Mouse (Mus musculus): Measurements from ENCODE around the gene Gzmm.
A peak's percentile ranks its signal among the peaks of the same experiment; 100 is the strongest.

Gzmm gene

DNA sequence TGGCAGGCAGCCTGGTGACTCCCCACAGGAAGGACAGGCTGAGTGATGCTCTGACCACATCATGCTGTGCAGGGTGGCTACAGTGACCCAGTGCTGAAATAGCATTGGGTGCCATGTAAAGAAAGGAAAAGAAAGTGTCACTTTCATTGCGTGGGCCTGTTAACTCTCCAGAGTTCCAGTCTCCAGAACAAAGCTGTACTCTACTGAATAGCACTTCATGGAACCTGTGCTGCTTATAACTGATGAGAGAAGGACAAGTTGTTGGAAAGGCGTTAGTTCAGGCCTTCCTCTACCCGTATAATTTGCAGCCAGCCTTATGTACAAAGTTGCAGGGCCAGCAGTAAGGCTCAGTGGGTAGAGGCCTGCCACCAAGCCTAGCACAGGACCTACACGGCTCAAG lies at the start of gene Gzmm:
Gzmm (plus strand) TSS at position 301 of the 400 bp plus-strand sequence.
- DNase-seq (ENCODE audit: low spot score in 2 of 2): no peak

DNA sequence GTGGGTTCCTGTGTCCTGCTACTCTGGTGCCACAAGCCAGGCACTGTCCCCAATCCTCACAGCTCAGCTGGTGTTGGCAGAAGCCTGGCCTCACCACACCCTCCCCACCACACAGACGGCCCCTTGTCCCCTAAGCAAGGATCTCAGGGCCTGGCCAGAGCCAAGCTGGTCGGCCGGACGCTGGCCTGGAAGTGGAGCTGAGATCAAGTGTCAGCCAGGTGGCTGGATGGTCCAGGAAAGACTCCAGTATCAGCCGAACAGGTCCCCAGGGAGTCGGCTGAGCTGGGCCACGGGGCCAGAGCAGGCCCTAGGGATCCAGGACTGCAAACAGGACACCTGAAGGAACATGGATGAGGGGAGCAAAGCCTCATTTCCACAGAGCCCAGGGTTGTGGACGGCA lies 43.1 kb upstream of the Gzmm start, which contains the start of gene Odf3l2:
Odf3l2 (minus strand) TSS at position 28 of the 400 bp plus-strand sequence.
- DNase-seq (ENCODE audit: low spot score in 2 of 2): no peak

DNA sequence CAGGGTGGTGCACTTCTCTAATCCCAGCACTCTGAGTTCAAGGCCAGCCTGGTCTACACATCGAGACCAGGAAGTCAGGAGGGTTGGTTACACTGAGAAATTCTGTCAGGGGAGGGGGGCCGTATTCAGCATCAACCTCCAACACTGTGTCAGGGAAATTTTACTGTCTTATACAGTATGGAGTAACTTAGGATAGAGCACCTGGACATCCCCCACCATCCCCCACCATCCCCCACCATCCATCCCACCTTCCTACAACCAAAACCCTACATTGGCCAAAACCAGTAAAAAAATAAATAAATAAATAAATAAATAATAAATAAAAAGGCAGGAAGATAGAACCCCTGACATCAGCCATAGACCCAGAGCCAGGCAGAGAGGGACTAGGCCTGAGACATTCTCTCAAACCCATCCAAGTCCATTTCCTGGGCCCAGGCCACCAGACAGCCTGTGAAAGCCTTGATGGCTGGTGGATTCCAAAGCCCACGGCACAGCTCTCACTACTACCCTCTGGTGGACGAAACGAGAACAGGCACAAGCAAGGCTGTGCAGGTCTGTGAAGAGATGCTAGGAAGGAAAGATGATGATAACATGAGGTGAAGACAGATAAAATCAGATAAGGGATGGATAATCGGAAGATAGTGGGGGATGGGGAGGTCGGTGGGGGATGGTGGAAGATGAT lies 39.6 kb upstream of the Gzmm start:
- DNase-seq (ENCODE audit: low spot score in 2 of 2): peak; percentile 87

GRCm38 (mm10) chr10:79652789-79653188 lies 36.0 kb upstream of the Gzmm start:
- DNase-seq (ENCODE audit: low spot score in 2 of 2): no peak

- DNase-seq (ENCODE audit: low spot score in 2 of 2): peak; percentile 50 to 52
Observed at GRCm38 (mm10) chr10:79654946-79655395, 33.8 kb upstream of the Gzmm start.

- no peak for DNase-seq (ENCODE audit: low spot score in 2 of 2)
Observed at GRCm38 (mm10) chr10:79658829-79659228, 30.0 kb upstream of the Gzmm start.

DNA sequence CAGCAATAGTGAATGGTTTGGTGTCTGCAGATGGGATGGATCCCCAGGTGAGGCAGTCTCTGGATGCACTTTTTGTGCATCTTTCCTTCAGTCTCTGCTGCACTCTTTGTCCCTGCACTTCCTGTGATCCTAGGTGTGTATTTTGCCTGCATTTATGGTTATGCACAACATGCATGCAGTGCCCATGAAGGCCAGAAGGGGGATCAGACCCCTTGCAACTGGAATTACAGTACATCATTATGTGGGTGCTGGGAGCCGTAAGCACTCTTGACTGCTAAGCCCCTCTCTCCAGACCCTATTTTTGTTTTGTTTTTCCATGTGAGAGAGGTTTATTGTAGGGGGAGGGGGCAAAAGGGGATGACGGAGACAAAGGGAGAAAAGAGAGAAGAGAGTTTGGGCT lies 28.5 kb upstream of the Gzmm start:
- DNase-seq (ENCODE audit: low spot score in 2 of 2): no peak

- no peak for DNase-seq (ENCODE audit: low spot score in 2 of 2)
Observed at GRCm38 (mm10) chr10:79661861-79662260, 27.0 kb upstream of the Gzmm start.

GRCm38 (mm10) chr10:79664131-79664665 lies 24.6 kb upstream of the Gzmm start, which contains the start of gene Madcam1:
Madcam1 (plus strand) TSS chr10:79664559.
- DNase-seq (ENCODE audit: low spot score in 2 of 2): peak; percentile 72

- DNase-seq (ENCODE audit: low spot score in 2 of 2): no peak
Observed at GRCm38 (mm10) chr10:79665051-79665450, 23.8 kb upstream of the Gzmm start.

DNA sequence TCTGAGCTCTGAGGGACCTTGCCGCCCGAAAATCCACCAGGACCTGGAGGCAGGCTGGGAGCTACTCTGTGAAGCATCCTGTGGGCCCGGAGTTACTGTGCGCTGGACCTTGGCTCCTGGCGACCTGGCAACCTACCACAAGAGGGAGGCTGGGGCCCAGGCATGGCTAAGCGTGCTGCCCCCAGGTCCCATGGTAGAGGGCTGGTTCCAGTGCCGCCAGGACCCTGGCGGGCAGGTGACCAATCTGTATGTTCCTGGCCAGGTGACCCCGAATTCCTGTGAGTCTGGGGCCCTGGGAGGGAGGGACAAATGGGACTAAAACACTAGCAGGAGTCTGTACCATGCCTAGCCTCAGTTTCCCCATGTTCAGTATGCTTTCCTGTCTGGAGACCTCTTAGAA lies 22.3 kb upstream of the Gzmm start:
- DNase-seq (ENCODE audit: low spot score in 2 of 2): no peak

- no peak for DNase-seq (ENCODE audit: low spot score in 2 of 2)
Observed at GRCm38 (mm10) chr10:79668076-79668475, 20.7 kb upstream of the Gzmm start.

GRCm38 (mm10) chr10:79668771-79669575 lies 19.8 kb upstream of the Gzmm start, which contains the start of gene Tpgs1:
Tpgs1 (plus strand) TSS chr10:79669369.
- DNase-seq (ENCODE audit: low spot score in 2 of 2): peak; percentile 95 to 97

GRCm38 (mm10) chr10:79669576-79670057 lies 19.2 kb upstream of the Gzmm start:
- DNase-seq (ENCODE audit: low spot score in 2 of 2): peak; percentile 80 to 84

GRCm38 (mm10) chr10:79670071-79670888 lies 18.5 kb upstream of the Gzmm start:
- no peak for DNase-seq (ENCODE audit: low spot score in 2 of 2)

GRCm38 (mm10) chr10:79671396-79672087 lies 17.3 kb upstream of the Gzmm start:
- no peak for DNase-seq (ENCODE audit: low spot score in 2 of 2)

GRCm38 (mm10) chr10:79672088-79672455 lies 16.7 kb upstream of the Gzmm start:
- DNase-seq (ENCODE audit: low spot score in 2 of 2): no peak

GRCm38 (mm10) chr10:79673054-79673453 lies 15.8 kb upstream of the Gzmm start:
- DNase-seq (ENCODE audit: low spot score in 2 of 2): no peak

GRCm38 (mm10) chr10:79675346-79676035 lies 13.3 kb upstream of the Gzmm start:
- no peak for DNase-seq (ENCODE audit: low spot score in 2 of 2)

Data from right cerebral cortex, adult 2 months (tissue).